Mouse (Mus musculus) forebrain, embryonic 16.5 days (tissue): ENCODE results near the gene Ptprcap. TPM values are rescaled to one million over a fixed set of nuclear protein-coding genes. Genes with fewer than 3 reads are reported as not detected.
A peak's percentile ranks its signal among the peaks of the same experiment; 100 is the strongest.

Experiments
- ATAC-seq: fragments of 200-750 bp; cut with Nextera tagmentation; 2 replicates; pipeline ENCODE4 v1.8.0; 2017; ENCODE audit warnings: mild to moderate bottlenecking, moderate library complexity
- H3K27ac ChIP-seq: fragments of 300-500 bp; sonication (generic); 2 replicates; pipeline ENCODE4 v1.5.1; 2014; ENCODE audit warnings: low read length, control low read depth
- H3K27me3 ChIP-seq: fragments of 300-500 bp; sonication (generic); replicated peaks from 2 replicates; pipeline ENCODE4 v1.6.1; 2014; ENCODE audit warnings: low read length; ENCODE audit not compliant: control insufficient read depth, insufficient read depth
- H3K36me3 ChIP-seq: fragments of 300-500 bp; sonication (generic); 2 replicates; pipeline ENCODE4 v1.6.1; 2014; ENCODE audit not compliant: control insufficient read depth, insufficient read depth
- H3K4me1 ChIP-seq: fragments of 300-500 bp; sonication (generic); replicated peaks from 2 replicates; pipeline ENCODE4 v1.6.1; 2014; ENCODE audit warnings: low read length; ENCODE audit not compliant: control insufficient read depth, insufficient read depth
- H3K4me2 ChIP-seq: fragments of 300-500 bp; sonication (generic); 2 replicates; pipeline ENCODE4 v1.6.1; 2014; ENCODE audit warnings: mild to moderate bottlenecking, low read length, control low read depth
- H3K4me3 ChIP-seq: fragments of 300-500 bp; sonication (generic); replicated peaks from 2 replicates; pipeline ENCODE4 v1.5.1; 2014; ENCODE audit warnings: mild to moderate bottlenecking, low read length, control low read depth
- H3K9ac ChIP-seq: fragments of 300-500 bp; sonication (generic); replicated peaks from 2 replicates; pipeline ENCODE4 v1.6.1; 2014; ENCODE audit warnings: low read depth, low read length, control low read depth
- H3K9me3 ChIP-seq: fragments of 300-500 bp; sonication (generic); 2 replicates; pipeline ENCODE4 v1.6.1; 2016; ENCODE audit warnings: low read length; ENCODE audit not compliant: control insufficient read depth
- WGBS: fragments of 180-500 bp; shearing (Covaris S2); extraction: QIAGEN DNeasy Blood & Tissue Kit; methylation state at CpG from one replicate; pipeline ENCODE4 v1.1.7; 2014; 5-methylcytosine and 5-hydroxymethylcytosine counted together
- polyA plus RNA-seq: library from polyadenylated mRNA; unstranded; fragments of >200 nt; fragmentation: Nextera tagmentation; extraction: Ambion mirVana; gene quantifications from 2 replicates; pipeline ENCODE4 v1.2.1, GENCODE M21; 2015

The Ptprcap gene
- polyA plus RNA-seq, 1 experiment from 2014 or later, result not detected

DNA sequence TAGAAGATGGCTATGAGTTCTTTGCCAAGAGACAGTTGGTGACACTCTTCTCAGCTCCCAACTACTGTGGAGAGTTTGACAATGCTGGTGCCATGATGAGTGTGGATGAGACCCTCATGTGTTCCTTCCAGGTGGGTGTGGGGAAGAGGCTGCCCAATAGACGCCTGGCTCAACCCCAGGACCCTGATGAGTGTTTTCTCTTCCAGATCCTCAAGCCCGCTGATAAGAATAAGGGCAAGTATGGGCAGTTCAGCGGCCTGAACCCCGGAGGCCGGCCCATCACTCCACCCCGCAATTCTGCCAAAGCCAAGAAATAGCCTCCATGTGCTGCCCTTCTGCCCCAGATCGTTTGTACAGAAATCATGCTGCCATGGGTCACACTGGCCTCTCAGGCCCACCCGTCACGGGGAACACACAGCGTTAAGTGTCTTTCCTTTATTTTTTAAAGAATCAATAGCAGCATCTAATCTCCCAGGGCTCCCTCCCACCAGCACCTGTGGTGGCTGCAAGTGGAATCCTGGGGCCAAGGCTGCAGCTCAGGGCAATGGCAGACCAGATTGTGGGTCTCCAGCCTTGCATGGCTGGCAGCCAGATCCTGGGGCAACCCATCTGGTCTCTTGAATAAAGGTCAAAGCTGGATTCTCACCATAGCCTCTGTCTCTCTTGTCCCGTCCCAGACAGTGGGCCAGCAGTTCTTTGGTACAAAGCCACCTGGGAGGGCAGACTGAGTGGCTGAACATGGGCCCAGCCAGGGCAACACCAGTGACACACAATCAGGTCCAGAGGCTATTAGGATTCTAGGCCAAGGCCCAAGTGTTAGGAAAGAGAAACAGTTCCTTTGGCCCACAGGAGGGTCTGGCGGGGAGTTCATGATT is 41.6 kb downstream of the Ptprcap start:
- Histone ChIP-seq H3K27ac (no peak overlapping the region), H3K27me3 (no peaks in the 10 kb centered on the region), H3K4me3 (no peak overlapping the region), H3K9me3 (no peaks in the 10 kb centered on the region), H3K9ac (no peak overlapping the region), H3K4me1 (peaks cover 29% of the 10 kb centered on the region), H3K4me2 (no peak overlapping the region), H3K36me3 (peaks cover 18% of the 10 kb centered on the region)
- ATAC-seq, result no peak
- 73% methylated on average over 12 of the region's 12 CpGs for WGBS

DNA sequence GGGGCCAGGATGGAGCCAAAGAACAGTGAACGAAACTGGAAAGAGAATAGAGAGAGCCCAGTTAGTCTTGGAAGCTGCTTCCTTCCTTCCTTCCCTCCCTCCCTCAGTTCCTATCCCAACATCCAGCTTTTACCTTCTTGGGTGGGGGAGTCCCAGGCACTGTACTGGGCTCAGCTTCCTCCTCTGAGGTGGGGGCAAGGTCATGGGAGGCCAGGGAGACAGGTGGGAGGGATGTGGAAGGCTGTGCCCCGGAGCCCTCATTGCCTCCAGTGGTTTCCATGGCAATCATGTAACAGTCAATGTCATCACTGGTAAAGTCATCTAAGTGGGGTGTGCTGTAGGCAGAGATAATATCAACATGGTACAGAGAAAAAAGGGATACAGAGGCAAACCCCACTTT is 42.6 kb downstream of the Ptprcap start:
- Histone ChIP-seq H3K9me3 (no peaks in the 10 kb centered on the region), H3K36me3 (peaks cover 18% of the 10 kb centered on the region), H3K9ac (no peak overlapping the region), H3K4me1 (peaks cover 40% of the 10 kb centered on the region), H3K4me3 (no peak overlapping the region), H3K4me2 (no peak overlapping the region), H3K27me3 (no peaks in the 10 kb centered on the region), H3K27ac (no peak overlapping the region)
- WGBS, result 79% methylated on average over 2 of the region's 2 CpGs
- ATAC-seq, result no peak

DNA sequence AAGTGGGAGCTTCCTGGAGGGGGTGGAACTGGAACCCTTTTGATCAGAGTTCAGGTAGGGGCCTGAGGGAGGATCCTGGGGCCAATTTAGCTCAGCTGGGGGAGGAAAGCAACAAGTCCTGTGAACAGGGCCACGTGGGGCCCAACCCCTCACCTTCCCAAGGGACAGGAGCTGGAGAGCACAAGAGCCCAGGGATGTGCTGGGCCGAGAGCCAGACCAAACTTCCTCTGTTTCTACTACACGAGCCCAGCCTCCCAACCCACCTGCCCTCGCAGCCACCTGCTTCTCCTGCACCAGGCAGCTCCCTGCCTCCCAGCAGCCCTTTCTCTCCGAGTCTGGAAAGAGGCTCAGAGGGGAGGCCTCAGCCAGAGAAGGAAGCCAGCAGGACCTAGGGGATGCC is 43.1 kb downstream of the Ptprcap start:
- peaks cover 39% of the 10 kb centered on the region for H3K4me1 ChIP-seq
- H3K9me3 ChIP-seq, result no peaks in the 10 kb centered on the region
- H3K9ac ChIP-seq, result no peak overlapping the region
- H3K27ac ChIP-seq, result no peak overlapping the region
- no peaks in the 10 kb centered on the region for H3K27me3 ChIP-seq
- WGBS, result 60% methylated on average over 5 of the region's 5 CpGs
- no peak for ATAC-seq
- no peak overlapping the region for H3K4me2 ChIP-seq
- H3K4me3 ChIP-seq, result no peak overlapping the region
- peaks cover 18% of the 10 kb centered on the region for H3K36me3 ChIP-seq

GRCm38 (mm10) chr19:4197180-4197579 is 43.8 kb downstream of the Ptprcap start:
- H3K4me2 ChIP-seq, result no peak overlapping the region
- no peak overlapping the region for H3K27ac ChIP-seq
- 68% methylated on average over 3 of the region's 3 CpGs for WGBS
- H3K4me1 ChIP-seq, result peaks cover 44% of the 10 kb centered on the region
- H3K36me3 ChIP-seq, result peaks cover 18% of the 10 kb centered on the region
- ATAC-seq, result no peak
- no peaks in the 10 kb centered on the region for H3K9me3 ChIP-seq
- no peaks in the 10 kb centered on the region for H3K27me3 ChIP-seq
- no peak overlapping the region for H3K9ac ChIP-seq
- no peak overlapping the region for H3K4me3 ChIP-seq

DNA sequence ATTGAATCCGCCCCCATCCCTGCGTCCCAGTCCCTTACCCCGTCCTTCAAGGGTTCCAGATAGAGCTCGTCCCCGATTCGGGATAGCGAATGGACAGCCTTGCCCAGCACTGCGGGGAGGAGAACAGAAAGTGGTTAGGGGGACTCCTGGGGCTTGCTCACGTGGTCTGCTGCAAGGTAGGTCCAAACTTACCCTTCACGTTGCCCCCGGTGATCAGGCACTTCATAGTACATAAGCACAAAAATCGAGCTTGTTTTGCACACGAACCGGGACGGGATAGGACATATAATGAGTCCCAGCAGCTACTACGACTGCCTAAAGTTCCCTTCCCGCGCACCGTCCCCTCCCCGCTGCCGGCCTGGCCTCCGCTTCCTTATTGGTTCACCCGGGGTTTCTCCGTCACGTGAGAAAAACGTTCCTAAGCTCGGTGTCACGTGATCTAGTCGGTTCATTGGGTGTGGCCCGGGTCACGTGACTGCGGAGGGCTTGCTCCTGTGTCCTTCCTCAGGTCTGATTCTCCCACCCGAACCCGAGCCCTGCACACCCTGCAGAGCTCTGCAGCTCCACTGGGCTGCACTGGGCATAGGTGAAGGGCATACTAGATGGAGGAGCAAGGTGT is 48.0 kb downstream of the Ptprcap start, which contains the start of gene Rad9a:
Rad9a (minus strand) TSS at position 372 of the 619 bp plus-strand sequence.
- H3K4me2 ChIP-seq, result peak within 1 kb of the TSS; percentile 82
- H3K4me1 ChIP-seq, result peaks cover 27% of the 10 kb centered on the region
- peak; percentile 88 for ATAC-seq
- peaks cover 2% of the 10 kb centered on the region; the same call in 1 of the 2 replicates for H3K27me3 ChIP-seq
- peaks cover 7% of the 10 kb centered on the region; the same call in 1 of the 2 replicates for H3K36me3 ChIP-seq
- H3K4me3 ChIP-seq, result peak within 1 kb of the TSS; percentile 74
- no peaks in the 10 kb centered on the region for H3K9me3 ChIP-seq
- under 1% methylated on average over 34 of the region's 34 CpGs for WGBS
- H3K9ac ChIP-seq, result peak within 1 kb of the TSS; percentile 67
- no peak within 1 kb of the TSS for H3K27ac ChIP-seq

DNA sequence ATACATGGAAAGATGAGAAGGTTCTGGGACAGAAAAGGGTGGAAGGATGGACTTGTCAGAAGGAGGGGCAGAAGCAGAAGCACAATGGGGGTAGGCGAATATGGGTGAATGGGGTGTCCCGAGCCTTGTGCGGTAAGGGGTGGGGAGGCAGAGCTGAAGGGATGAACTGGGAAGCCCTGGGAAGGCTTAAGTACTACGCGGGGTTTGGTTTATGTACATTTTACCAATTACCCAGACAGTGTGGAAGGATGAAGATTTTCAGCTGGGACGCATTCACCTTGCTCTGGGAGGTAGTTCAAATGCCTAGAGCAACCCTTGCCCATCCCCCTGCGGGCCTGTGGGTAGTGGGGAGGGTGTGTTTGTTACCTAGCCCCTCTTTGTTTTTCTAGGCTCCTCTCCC is 48.7 kb downstream of the Ptprcap start:
- H3K4me1 ChIP-seq, result peaks cover 23% of the 10 kb centered on the region
- H3K27me3 ChIP-seq, result peaks cover 2% of the 10 kb centered on the region; the same call in 1 of the 2 replicates
- peak overlapping the region; percentile 67 for H3K9ac ChIP-seq
- no peaks in the 10 kb centered on the region for H3K36me3 ChIP-seq
- peak overlapping the region; percentile 74 for H3K4me3 ChIP-seq
- WGBS, result 26% methylated on average over 7 of the region's 7 CpGs
- 0 out of 2 replicates have a peak, but pooled peaks have one; percentile 8 for ATAC-seq
- peak overlapping the region; percentile 82 for H3K4me2 ChIP-seq
- no peak overlapping the region for H3K27ac ChIP-seq
- no peaks in the 10 kb centered on the region for H3K9me3 ChIP-seq

- Histone ChIP-seq H3K36me3 (no peaks in the 10 kb centered on the region), H3K27ac (no peak overlapping the region), H3K27me3 (peaks cover 2% of the 10 kb centered on the region; the same call in 1 of the 2 replicates), H3K9me3 (no peaks in the 10 kb centered on the region), H3K9ac (no peak overlapping the region), H3K4me3 (no peak overlapping the region), H3K4me2 (no peak overlapping the region), H3K4me1 (peaks cover 23% of the 10 kb centered on the region)
- WGBS, result 64% methylated on average over 3 of the region's 3 CpGs
- no peak for ATAC-seq
Measured at GRCm38 (mm10) chr19:4203148-4203547, 49.7 kb downstream of the Ptprcap start.

DNA sequence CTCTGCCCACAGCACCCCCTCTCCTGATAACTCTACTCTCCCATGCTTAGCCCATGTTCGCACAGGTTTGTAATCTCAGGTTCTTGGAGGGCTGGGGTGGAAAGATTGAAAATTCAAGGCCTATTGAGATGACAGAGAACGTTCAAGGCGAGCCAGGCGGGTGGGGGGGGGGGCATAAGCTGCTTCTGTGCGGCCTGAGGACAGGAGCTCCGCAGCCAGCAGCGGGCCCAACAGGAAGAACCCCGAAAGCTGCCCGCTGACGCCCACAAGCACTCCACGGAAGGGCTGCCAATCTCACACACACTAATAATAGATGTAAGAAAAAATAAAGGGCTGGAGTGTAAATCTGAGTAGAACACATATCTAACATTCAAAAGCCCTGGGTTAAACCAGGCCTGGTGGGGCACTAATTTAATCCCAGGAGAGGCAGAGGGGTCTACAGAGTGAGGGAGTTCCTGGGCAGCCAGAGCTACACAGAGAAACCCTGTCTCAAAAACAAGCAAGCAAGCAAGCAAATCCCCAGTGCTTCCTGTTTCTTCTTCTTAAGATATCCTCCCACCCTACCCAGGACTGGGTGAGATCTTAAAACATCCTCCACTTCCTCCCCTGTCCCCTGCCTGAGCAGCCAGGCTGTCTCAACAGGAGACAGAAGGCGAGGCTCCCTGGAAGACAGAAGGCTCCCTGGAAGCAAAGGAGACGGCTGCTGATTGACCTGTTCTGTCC is 50.4 kb downstream of the Ptprcap start:
- Histone ChIP-seq H3K9me3 (no peaks in the 10 kb centered on the region), H3K27me3 (peaks cover 2% of the 10 kb centered on the region; the same call in 1 of the 2 replicates), H3K27ac (no peak overlapping the region), H3K36me3 (no peaks in the 10 kb centered on the region), H3K9ac (no peak overlapping the region), H3K4me1 (peaks cover 23% of the 10 kb centered on the region), H3K4me2 (no peak overlapping the region), H3K4me3 (no peak overlapping the region)
- no peak for ATAC-seq
- WGBS, result 62% methylated on average over 13 of the region's 13 CpGs

DNA sequence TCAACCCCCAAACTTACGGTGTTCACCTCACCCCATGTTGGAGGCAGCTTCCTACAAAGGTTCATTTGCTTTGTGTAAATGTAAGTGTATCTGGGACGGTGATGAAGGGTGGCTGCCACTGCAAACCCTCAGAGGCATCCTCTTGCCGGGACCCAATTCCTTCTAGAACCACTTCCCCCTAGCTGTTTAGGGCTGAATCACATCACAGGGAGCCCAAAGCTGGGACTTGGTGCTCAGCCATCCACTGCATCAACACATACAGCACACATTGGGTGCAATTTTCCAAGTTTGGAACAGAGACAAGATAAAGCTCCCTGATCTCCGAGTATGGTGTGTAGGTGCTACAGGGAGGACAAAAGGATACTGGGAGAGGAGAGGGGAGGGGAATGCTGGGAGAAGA is 51.5 kb downstream of the Ptprcap start:
- no peak for ATAC-seq
- Histone ChIP-seq H3K4me2 (no peak overlapping the region), H3K27ac (no peak overlapping the region), H3K9ac (no peak overlapping the region), H3K4me3 (no peak overlapping the region), H3K9me3 (no peaks in the 10 kb centered on the region), H3K4me1 (peaks cover 23% of the 10 kb centered on the region), H3K36me3 (no peaks in the 10 kb centered on the region), H3K27me3 (peaks cover 2% of the 10 kb centered on the region; the same call in 1 of the 2 replicates)
- WGBS, result 59% methylated on average over 4 of the region's 4 CpGs
